ENCODE assay signal across 24 mouse cellular contexts in genomic region chr4:137627476-137628235, GRCm38 (mm10). TPM values are rescaled to one million over a fixed set of nuclear protein-coding genes. Genes with fewer than 3 reads are reported as not detected.
A peak's percentile ranks its signal among the peaks of the same experiment; 100 is the strongest.
DNase-seq lines count a peak whose midpoint lies in the region; ATAC-seq and TF ChIP-seq lines count a peak whose summit lies in the region.
"Had no signal": no experiment of that assay in that cellular context is flagged by ENCODE, and none has a peak within 500 bp of the region (broad histone marks: within the 10 kb centered on the region; RNA-seq: fewer than 3 reads in every experiment).

No protein-coding gene starts in this region.

- H3K27ac ChIP-seq in forebrain, embryonic 12.5 days = 0 out of 2 replicates have a peak overlapping the region, but pooled peaks have one; percentile 19
- H3K27ac ChIP-seq in forebrain, embryonic 15.5 days (replicated peaks) = no peak overlapping the region
- peak overlapping the region; percentile 9; the same call in 1 of the 2 replicates for H3K27ac ChIP-seq in midbrain, embryonic 11.5 days (ENCODE audit: low read depth, low read length)
- no peak overlapping the region for H3K27ac ChIP-seq in midbrain, embryonic 16.5 days (ENCODE audit: low read length)
- H3K27ac ChIP-seq: hindbrain, embryonic 13.5 days; intestine, embryonic 15.5 days; liver, embryonic 14.5 days; lung, embryonic 15.5 days; midbrain, embryonic 15.5 days; stomach, embryonic 15.5 days had no signal

- no peak for TF ChIP-seq POLR2A in brain, embryonic 14.5 days (IDR thresholded peaks at IDR 0.05; ENCODE audit: borderline replicate concordance, extremely low read depth, insufficient read depth, insufficient read length, poor library complexity, severe bottlenecking)

- H3K4me2 ChIP-seq in forebrain, embryonic 12.5 days = no peak overlapping the region
- H3K4me2 ChIP-seq in forebrain, embryonic 15.5 days (replicated peaks) = no peak overlapping the region
- H3K4me2 ChIP-seq in midbrain, embryonic 11.5 days = no peak overlapping the region
- H3K4me2 ChIP-seq in midbrain, embryonic 16.5 days (ENCODE audit: low read length) = no peak overlapping the region
- H3K4me2 ChIP-seq: hindbrain, embryonic 13.5 days; intestine, embryonic 15.5 days; lung, embryonic 15.5 days; midbrain, embryonic 15.5 days; stomach, embryonic 15.5 days had no signal

- no peak overlapping the region for H3K4me3 ChIP-seq in forebrain, embryonic 12.5 days (replicated peaks)
- no peak overlapping the region for H3K4me3 ChIP-seq in forebrain, embryonic 15.5 days
- H3K4me3 ChIP-seq in midbrain, embryonic 11.5 days (ENCODE audit: low read depth, low read length) = no peak overlapping the region
- H3K4me3 ChIP-seq in midbrain, embryonic 16.5 days (ENCODE audit: low read depth, low read length) = no peak overlapping the region
- H3K4me3 ChIP-seq: hindbrain, embryonic 13.5 days; intestine, embryonic 15.5 days; lung, embryonic 15.5 days; midbrain, embryonic 15.5 days; stomach, embryonic 15.5 days had no signal

- no peak for TF ChIP-seq CTCF in brain, embryonic 14.5 days (IDR thresholded peaks at IDR 0.05; ENCODE audit: borderline replicate concordance, extremely low read depth, insufficient read depth, insufficient read length)

- no peak overlapping the region for H3K9ac ChIP-seq in forebrain, embryonic 12.5 days
- no peak overlapping the region for H3K9ac ChIP-seq in forebrain, embryonic 15.5 days (replicated peaks)
- no peak overlapping the region for H3K9ac ChIP-seq in midbrain, embryonic 11.5 days (ENCODE audit: low read length)
- H3K9ac ChIP-seq in midbrain, embryonic 16.5 days (ENCODE audit: low read depth, low read length) = no peak overlapping the region
- H3K9ac ChIP-seq: forebrain, postnatal 0 days; hindbrain, embryonic 13.5 days; intestine, embryonic 15.5 days; liver, embryonic 14.5 days; lung, embryonic 15.5 days; midbrain, embryonic 15.5 days; stomach, embryonic 15.5 days had no signal

- no peaks in the 10 kb centered on the region for H3K27me3 ChIP-seq in forebrain, embryonic 12.5 days
- no peaks in the 10 kb centered on the region for H3K27me3 ChIP-seq in forebrain, embryonic 15.5 days
- H3K27me3 ChIP-seq in midbrain, embryonic 11.5 days (ENCODE audit: control insufficient read depth, insufficient read depth, low read length) = no peaks in the 10 kb centered on the region
- no peaks in the 10 kb centered on the region for H3K27me3 ChIP-seq in midbrain, embryonic 16.5 days (ENCODE audit: control insufficient read depth, insufficient read depth, low read depth, low read length)
- H3K27me3 ChIP-seq: hindbrain, embryonic 13.5 days; intestine, embryonic 15.5 days; lung, embryonic 15.5 days; midbrain, embryonic 15.5 days; stomach, embryonic 15.5 days had no signal

- H3K4me1 ChIP-seq in forebrain, embryonic 12.5 days = no peaks in the 10 kb centered on the region
- H3K4me1 ChIP-seq in forebrain, embryonic 15.5 days = no peaks in the 10 kb centered on the region
- H3K4me1 ChIP-seq in midbrain, embryonic 11.5 days (ENCODE audit: control insufficient read depth, insufficient read depth, low read length) = no peaks in the 10 kb centered on the region
- H3K4me1 ChIP-seq in midbrain, embryonic 16.5 days (ENCODE audit: control insufficient read depth, insufficient read depth, low read length) = no peaks in the 10 kb centered on the region
- H3K4me1 ChIP-seq: hindbrain, embryonic 13.5 days; intestine, embryonic 15.5 days; lung, embryonic 15.5 days; midbrain, embryonic 15.5 days; stomach, embryonic 15.5 days had no signal

- 37% methylated on average over 8 of the region's 8 CpGs for WGBS in forebrain, embryonic 12.5 days
- 32% methylated on average over 8 of the region's 8 CpGs for WGBS in forebrain, embryonic 15.5 days
- WGBS in midbrain, embryonic 11.5 days = 44% methylated on average over 8 of the region's 8 CpGs
- WGBS in midbrain, embryonic 16.5 days = 36% methylated on average over 8 of the region's 8 CpGs

- H3K36me3 ChIP-seq in forebrain, embryonic 12.5 days (replicated peaks) = peaks cover 80% of the 10 kb centered on the region
- H3K36me3 ChIP-seq in forebrain, embryonic 15.5 days = peaks cover 80% of the 10 kb centered on the region
- H3K36me3 ChIP-seq in midbrain, embryonic 11.5 days (ENCODE audit: control insufficient read depth, insufficient read depth, low read length) = peaks cover 17% of the 10 kb centered on the region
- H3K36me3 ChIP-seq in midbrain, embryonic 16.5 days (ENCODE audit: control insufficient read depth, insufficient read depth, low read length) = peaks cover 31% of the 10 kb centered on the region

- H3K9me3 ChIP-seq in forebrain, embryonic 12.5 days = no peaks in the 10 kb centered on the region
- H3K9me3 ChIP-seq in forebrain, embryonic 15.5 days = no peaks in the 10 kb centered on the region
- H3K9me3 ChIP-seq in midbrain, embryonic 11.5 days (ENCODE audit: control insufficient read depth, low read length) = no peaks in the 10 kb centered on the region
- H3K9me3 ChIP-seq in midbrain, embryonic 16.5 days (replicated peaks; ENCODE audit: control insufficient read depth, low read length, poor library complexity, severe bottlenecking) = no peaks in the 10 kb centered on the region
- H3K9me3 ChIP-seq: hindbrain, embryonic 13.5 days; intestine, embryonic 15.5 days; lung, embryonic 15.5 days; midbrain, embryonic 15.5 days; stomach, embryonic 15.5 days had no signal

- no peak for DNase-seq in midbrain, embryonic 11.5 days (ENCODE audit: low spot score, missing footprints)
- peak; percentile 58 for DNase-seq in brain, embryonic 14.5 days (ENCODE audit: low read depth)
- DNase-seq in cerebellum, postnatal 10 days = no peak
- no peak for DNase-seq in left cerebral cortex, adult 11 months (ENCODE audit: low spot score)
- DNase-seq: cerebellum, adult 9-10 months; forebrain, postnatal 0 days; kidney, adult 9 months; kidney, postnatal 4 days; retina, postnatal 1 day had no signal

- ATAC-seq in forebrain, embryonic 12.5 days (ENCODE audit: low FRiP score) = no peak
- ATAC-seq in forebrain, embryonic 15.5 days (replicated peaks) = no peak
- no peak for ATAC-seq in midbrain, embryonic 11.5 days (ENCODE audit: low FRiP score)
- no peak for ATAC-seq in midbrain, embryonic 16.5 days
- ATAC-seq: forebrain, postnatal 0 days; intestine, embryonic 15.5 days; midbrain, embryonic 15.5 days had no signal

RNA-seq across cellular contexts. Expression of gene Usp48, which starts 34.1 kb away (rescaled TPM):
- polyA plus RNA-seq in forebrain, embryonic 12.5 days (2016; fragmentation: Nextera tagmentation; extraction: Ambion mirVana) = 85.1 and 87.1 TPM in 2 replicates
- 80.5 and 81.6 TPM in 2 replicates for polyA plus RNA-seq in forebrain, embryonic 15.5 days (2015; fragmentation: Nextera tagmentation; extraction: Ambion mirVana)
- polyA plus RNA-seq in midbrain, embryonic 11.5 days (2014; fragmentation: Nextera tagmentation; extraction: Ambion mirVana) = 72.5 and 77.2 TPM in 2 replicates
- 57.2 and 63.2 TPM in 2 replicates for polyA plus RNA-seq in midbrain, embryonic 16.5 days (2015; fragmentation: Nextera tagmentation; extraction: Ambion mirVana)
- 134 and 146 TPM in 2 replicates for polyA plus RNA-seq in brain, embryonic 14.5 days (2012; rRNA removed)

RNA-seq across cellular contexts. Expression of gene Rap1gap, which starts 36.9 kb away (rescaled TPM):
- 7.3 and 8.6 TPM in 2 replicates for polyA plus RNA-seq in forebrain, embryonic 12.5 days (2016; fragmentation: Nextera tagmentation; extraction: Ambion mirVana)
- 31.2 and 40.4 TPM in 2 replicates for polyA plus RNA-seq in forebrain, embryonic 15.5 days (2015; fragmentation: Nextera tagmentation; extraction: Ambion mirVana)
- 4.6 and 4.9 TPM in 2 replicates for polyA plus RNA-seq in midbrain, embryonic 11.5 days (2014; fragmentation: Nextera tagmentation; extraction: Ambion mirVana)
- 83.0 and 105 TPM in 2 replicates for polyA plus RNA-seq in midbrain, embryonic 16.5 days (2015; fragmentation: Nextera tagmentation; extraction: Ambion mirVana)
- 83.0 and 109 TPM in 2 replicates for polyA plus RNA-seq in brain, embryonic 14.5 days (2012; rRNA removed)

RNA-seq across cellular contexts. Expression of gene Ldlrad2, which starts 53.3 kb away (rescaled TPM):
- polyA plus RNA-seq in forebrain, embryonic 12.5 days (2016; fragmentation: Nextera tagmentation; extraction: Ambion mirVana) = not detected in 2 replicates
- polyA plus RNA-seq in forebrain, embryonic 15.5 days (2015; fragmentation: Nextera tagmentation; extraction: Ambion mirVana) = 0.47 TPM in 1 of 2 replicates, not detected in the other
- polyA plus RNA-seq in midbrain, embryonic 11.5 days (2014; fragmentation: Nextera tagmentation; extraction: Ambion mirVana) = not detected in 2 replicates
- 0.97 TPM in 1 of 2 replicates, not detected in the other for polyA plus RNA-seq in midbrain, embryonic 16.5 days (2015; fragmentation: Nextera tagmentation; extraction: Ambion mirVana)
- polyA plus RNA-seq in brain, embryonic 14.5 days (2012; rRNA removed) = not detected in 2 replicates
- polyA plus RNA-seq: C2C12; cortical plate, adult 2 months; forebrain, postnatal 0 days; heart, postnatal 0 days; intestine, embryonic 15.5 days; limb, embryonic 14.5 days; liver, embryonic 14.5 days; midbrain, embryonic 15.5 days; stomach, embryonic 15.5 days; thymus, postnatal 0 days; urinary bladder, adult 2 months had no signal

Comparison
In these comparisons a context has a peak if more than half of its experiments do, and no peak if none do; other contexts are left out.
1. H3K27ac ChIP-seq: peak in forebrain, embryonic 12.5 days (single experiment) and midbrain, embryonic 11.5 days (single experiment); none in forebrain, embryonic 15.5 days (single experiment) and midbrain, embryonic 16.5 days (single experiment).